12 mouse cellular contexts compared by ENCODE assay signal in the genomic region with DNA sequence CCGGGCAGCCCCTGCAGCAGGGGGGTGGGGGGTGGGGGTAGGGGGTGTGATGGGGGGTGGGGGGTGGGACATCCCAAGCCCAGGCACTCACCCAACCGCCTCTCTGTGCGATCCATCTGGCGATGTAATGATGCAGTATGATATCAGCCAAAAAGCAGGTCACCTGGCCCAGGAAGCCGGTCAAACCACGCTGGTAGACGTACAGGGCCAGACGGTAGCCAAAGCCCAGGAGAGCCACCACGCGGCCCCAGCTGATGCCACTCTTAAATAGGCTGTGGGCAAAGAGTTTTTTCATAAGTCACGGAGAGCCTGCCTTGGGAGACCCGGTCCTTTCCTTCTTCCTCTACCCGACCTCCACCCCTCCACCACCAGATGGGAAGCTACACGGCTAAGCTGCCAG.
"Had no signal": no experiment of that assay in that cellular context is flagged by ENCODE, and none has a peak within 500 bp of the region (broad histone marks: within the 10 kb centered on the region; RNA-seq: fewer than 3 reads in every experiment).

No protein-coding gene starts in this region.

- ATAC-seq: liver, embryonic 12.5 days; midbrain, embryonic 16.5 days had no signal

- H3K4me3 ChIP-seq: limb, embryonic 15.5 days; liver, embryonic 12.5 days; megakaryocyte, embryonic 14.5 days; midbrain, embryonic 12.5 days; neural tube, embryonic 13.5 days had no signal

- H3K27ac ChIP-seq: limb, embryonic 15.5 days; liver, embryonic 12.5 days; midbrain, embryonic 12.5 days; neural tube, embryonic 13.5 days had no signal

- H3K4me2 ChIP-seq: limb, embryonic 15.5 days; liver, embryonic 12.5 days; lung, embryonic 14.5 days; midbrain, embryonic 12.5 days; neural tube, embryonic 13.5 days had no signal

- H3K9ac ChIP-seq: limb, embryonic 15.5 days; liver, embryonic 12.5 days; lung, embryonic 14.5 days; midbrain, embryonic 12.5 days; neural tube, embryonic 13.5 days had no signal

- H3K27me3 ChIP-seq: limb, embryonic 15.5 days; liver, embryonic 12.5 days; megakaryocyte, embryonic 14.5 days; midbrain, embryonic 12.5 days; neural tube, embryonic 13.5 days had no signal

- DNase-seq: kidney, adult 2 months; lung, embryonic 14.5 days; lung, postnatal 10 days; lung, postnatal 4 days; right cerebral cortex, postnatal 14 days; thymus, postnatal 4 days had no signal

- H3K9me3 ChIP-seq: limb, embryonic 15.5 days; liver, embryonic 12.5 days; megakaryocyte, embryonic 14.5 days; midbrain, embryonic 12.5 days; neural tube, embryonic 13.5 days had no signal
